Mouse (Mus musculus): ENCODE results near the gene Ddx17. TPM values are rescaled to one million over a fixed set of nuclear protein-coding genes. Genes with fewer than 3 reads are reported as not detected.

Ddx17 gene
- 340 TPM for polyA plus RNA-seq (2014; fragmentation: Illumina TruSeq; extraction: RNeasy Lipid Tissue Mini Kit (QIAGEN cat#74804); ENCODE audit: low read depth, low replicate concordance)

GRCm38 (mm10) chr15:79546410-79547288 is at the start of gene Ddx17:
Gene Ddx17, minus strand, starts transcription at chr15:79546741.

GRCm38 (mm10) chr15:79516171-79517096 is 30.1 kb downstream of the Ddx17 start, which contains the start of gene Kdelr3:
Gene Kdelr3, plus strand, starts transcription at chr15:79516411.

DNA sequence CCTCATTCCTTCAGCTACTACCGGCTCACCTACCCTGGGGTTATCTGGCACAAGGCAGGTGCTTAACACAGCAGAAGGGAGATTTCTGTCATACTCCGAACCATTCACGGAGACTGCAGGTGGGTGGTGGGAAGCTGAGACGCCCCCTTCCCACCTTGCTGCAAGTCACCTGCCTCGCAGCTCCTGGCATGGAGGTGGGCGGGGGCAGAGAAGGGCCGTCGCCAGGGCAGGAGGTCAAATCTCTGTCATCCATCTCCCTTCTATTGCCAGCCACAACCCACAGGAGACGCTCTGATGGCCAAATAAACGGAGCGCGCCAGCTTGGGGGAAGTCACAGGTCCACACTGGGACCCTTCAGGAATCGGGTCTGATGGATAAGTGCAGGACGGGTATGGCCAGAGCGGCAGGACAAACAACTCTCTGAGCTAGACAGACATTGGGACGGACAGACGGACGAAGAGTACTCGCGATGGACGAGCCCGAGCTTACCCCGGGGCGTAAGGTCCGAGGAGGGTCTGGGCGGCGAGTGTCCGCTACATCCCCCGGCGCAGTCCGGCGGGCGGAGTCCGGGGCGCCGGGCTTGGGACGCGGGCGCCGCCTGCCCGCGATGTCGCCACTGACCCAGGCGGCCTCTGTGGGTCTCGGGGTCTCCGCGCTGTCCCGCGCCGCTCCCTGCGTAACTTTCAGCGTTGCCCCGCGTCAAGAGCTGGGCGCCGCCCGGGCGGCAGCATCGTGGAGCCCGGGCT is 41.7 kb downstream of the Ddx17 start, which contains the start of gene Kcnj4:
Gene Kcnj4, minus strand, starts transcription at position 535 of the 746 bp plus-strand sequence.

Other genes with a start within 250 kb of the Ddx17 start
- 25.6 TPM for gene Pla2g6, start 218.4 kb downstream of the Ddx17 start, polyA plus RNA-seq (2014; fragmentation: Illumina TruSeq; extraction: RNeasy Lipid Tissue Mini Kit (QIAGEN cat#74804); ENCODE audit: low read depth, low replicate concordance)
- 4.3 TPM for gene Maff, start 200.1 kb downstream of the Ddx17 start, polyA plus RNA-seq (2014; fragmentation: Illumina TruSeq; extraction: RNeasy Lipid Tissue Mini Kit (QIAGEN cat#74804); ENCODE audit: low read depth, low replicate concordance)
- 45.4 TPM for gene Tmem184b, start 143.2 kb downstream of the Ddx17 start, polyA plus RNA-seq (2014; fragmentation: Illumina TruSeq; extraction: RNeasy Lipid Tissue Mini Kit (QIAGEN cat#74804); ENCODE audit: low read depth, low replicate concordance)
- gene Csnk1e, start 91.2 kb downstream of the Ddx17 start, polyA plus RNA-seq (2014; fragmentation: Illumina TruSeq; extraction: RNeasy Lipid Tissue Mini Kit (QIAGEN cat#74804); ENCODE audit: low read depth, low replicate concordance) = 58.9 TPM
- gene Kcnj4, start 41.5 kb downstream of the Ddx17 start, polyA plus RNA-seq (2014; fragmentation: Illumina TruSeq; extraction: RNeasy Lipid Tissue Mini Kit (QIAGEN cat#74804); ENCODE audit: low read depth, low replicate concordance) = not detected
- 16.6 TPM for gene Kdelr3, start 30.3 kb downstream of the Ddx17 start, polyA plus RNA-seq (2014; fragmentation: Illumina TruSeq; extraction: RNeasy Lipid Tissue Mini Kit (QIAGEN cat#74804); ENCODE audit: low read depth, low replicate concordance)
- 1.0 TPM for gene Dmc1, start 58.4 kb upstream of the Ddx17 start, polyA plus RNA-seq (2014; fragmentation: Illumina TruSeq; extraction: RNeasy Lipid Tissue Mini Kit (QIAGEN cat#74804); ENCODE audit: low read depth, low replicate concordance)
- 5.0 TPM for gene Fam227a, start 112.2 kb upstream of the Ddx17 start, polyA plus RNA-seq (2014; fragmentation: Illumina TruSeq; extraction: RNeasy Lipid Tissue Mini Kit (QIAGEN cat#74804); ENCODE audit: low read depth, low replicate concordance)
- gene Cby1, start 112.5 kb upstream of the Ddx17 start, polyA plus RNA-seq (2014; fragmentation: Illumina TruSeq; extraction: RNeasy Lipid Tissue Mini Kit (QIAGEN cat#74804); ENCODE audit: low read depth, low replicate concordance) = 23.7 TPM
- 102 TPM for gene Tomm22, start 124.1 kb upstream of the Ddx17 start, polyA plus RNA-seq (2014; fragmentation: Illumina TruSeq; extraction: RNeasy Lipid Tissue Mini Kit (QIAGEN cat#74804); ENCODE audit: low read depth, low replicate concordance)
- 28.7 TPM for gene Josd1, start 141.2 kb upstream of the Ddx17 start, polyA plus RNA-seq (2014; fragmentation: Illumina TruSeq; extraction: RNeasy Lipid Tissue Mini Kit (QIAGEN cat#74804); ENCODE audit: low read depth, low replicate concordance)
- gene Gtpbp1, start 144.1 kb upstream of the Ddx17 start, polyA plus RNA-seq (2014; fragmentation: Illumina TruSeq; extraction: RNeasy Lipid Tissue Mini Kit (QIAGEN cat#74804); ENCODE audit: low read depth, low replicate concordance) = 29.5 TPM
- 89.3 TPM for gene Sun2, start 195.8 kb upstream of the Ddx17 start, polyA plus RNA-seq (2014; fragmentation: Illumina TruSeq; extraction: RNeasy Lipid Tissue Mini Kit (QIAGEN cat#74804); ENCODE audit: low read depth, low replicate concordance)
- 28.9 TPM for gene Dnal4, start 231.1 kb upstream of the Ddx17 start, polyA plus RNA-seq (2014; fragmentation: Illumina TruSeq; extraction: RNeasy Lipid Tissue Mini Kit (QIAGEN cat#74804); ENCODE audit: low read depth, low replicate concordance)

Measured in adipose tissue, adult 10 weeks (tissue).